Mouse (Mus musculus) layer of hippocampus, adult 9-11 months (tissue): ENCODE results near the gene Nexn.

ENCODE experiments used
- DNase-seq: peaks from one replicate; pipeline ENCODE4 v3.0.0; 2022

The Nexn gene

GRCm38 (mm10) chr3:152277912-152278311 is 11.8 kb upstream of the Nexn start:
- DNase-seq = no peak

- DNase-seq = no peak
These were observed 10.8 kb upstream of the Nexn start for GRCm38 (mm10) chr3:152276935-152277334.

- DNase-seq = no peak
These were observed 8.9 kb upstream of the Nexn start for GRCm38 (mm10) chr3:152275008-152275407.

GRCm38 (mm10) chr3:152272974-152273685 is 7.0 kb upstream of the Nexn start:
- no peak for DNase-seq

- no peak for DNase-seq
These were observed 5.7 kb upstream of the Nexn start for GRCm38 (mm10) chr3:152271876-152272275.

- no peak for DNase-seq
These were observed 5.0 kb upstream of the Nexn start for GRCm38 (mm10) chr3:152271071-152271710.

GRCm38 (mm10) chr3:152268099-152268498 is 1.9 kb upstream of the Nexn start:
- no peak for DNase-seq

- peak; percentile 27 for DNase-seq
These were observed 657 bp downstream of the Nexn start for GRCm38 (mm10) chr3:152265351-152266035.

- no peak for DNase-seq
These were observed 1.3 kb downstream of the Nexn start for GRCm38 (mm10) chr3:152264830-152265229.

GRCm38 (mm10) chr3:152264374-152264773 is 1.8 kb downstream of the Nexn start:
- DNase-seq = no peak

- no peak for DNase-seq
These were observed 4.2 kb downstream of the Nexn start for GRCm38 (mm10) chr3:152261948-152262347.

- no peak for DNase-seq
These were observed 4.7 kb downstream of the Nexn start for GRCm38 (mm10) chr3:152261436-152261835.

GRCm38 (mm10) chr3:152260362-152260761 is 5.8 kb downstream of the Nexn start:
- no peak for DNase-seq

GRCm38 (mm10) chr3:152259409-152259808 is 6.7 kb downstream of the Nexn start:
- DNase-seq = peak; percentile 64

- no peak for DNase-seq
These were observed 8.6 kb downstream of the Nexn start for GRCm38 (mm10) chr3:152257528-152257927.

GRCm38 (mm10) chr3:152250487-152250886 is 15.7 kb downstream of the Nexn start:
- DNase-seq = no peak

GRCm38 (mm10) chr3:152247708-152248107 is 18.4 kb downstream of the Nexn start:
- no peak for DNase-seq

GRCm38 (mm10) chr3:152245273-152245910 is 20.8 kb downstream of the Nexn start:
- DNase-seq = peak; percentile 52

GRCm38 (mm10) chr3:152243304-152243703 is 22.8 kb downstream of the Nexn start:
- no peak for DNase-seq

- DNase-seq = no peak
These were observed 25.1 kb downstream of the Nexn start for GRCm38 (mm10) chr3:152241098-152241497.

- DNase-seq = no peak
These were observed 26.6 kb downstream of the Nexn start for GRCm38 (mm10) chr3:152239592-152239991.

GRCm38 (mm10) chr3:152238836-152239235 is 27.3 kb downstream of the Nexn start:
- DNase-seq = no peak

GRCm38 (mm10) chr3:152235805-152236204 is 30.3 kb downstream of the Nexn start:
- no peak for DNase-seq

GRCm38 (mm10) chr3:152235238-152235637 is 30.9 kb downstream of the Nexn start:
- DNase-seq = no peak
